Mouse (Mus musculus): Measurements from ENCODE around the gene Lyz2. TPM values are rescaled to one million over a fixed set of nuclear protein-coding genes. Genes with fewer than 3 reads are reported as not detected.
"Not testable (repeated sequence)": the region's sequence is repeated elsewhere in the genome, so short reads cannot be mapped to it uniquely, and the experiment has no call there.

Gene Lyz2
- total and polyA plus RNA-seq, 3 experiments = 0.17 TPM; not detected in 2

DNA sequence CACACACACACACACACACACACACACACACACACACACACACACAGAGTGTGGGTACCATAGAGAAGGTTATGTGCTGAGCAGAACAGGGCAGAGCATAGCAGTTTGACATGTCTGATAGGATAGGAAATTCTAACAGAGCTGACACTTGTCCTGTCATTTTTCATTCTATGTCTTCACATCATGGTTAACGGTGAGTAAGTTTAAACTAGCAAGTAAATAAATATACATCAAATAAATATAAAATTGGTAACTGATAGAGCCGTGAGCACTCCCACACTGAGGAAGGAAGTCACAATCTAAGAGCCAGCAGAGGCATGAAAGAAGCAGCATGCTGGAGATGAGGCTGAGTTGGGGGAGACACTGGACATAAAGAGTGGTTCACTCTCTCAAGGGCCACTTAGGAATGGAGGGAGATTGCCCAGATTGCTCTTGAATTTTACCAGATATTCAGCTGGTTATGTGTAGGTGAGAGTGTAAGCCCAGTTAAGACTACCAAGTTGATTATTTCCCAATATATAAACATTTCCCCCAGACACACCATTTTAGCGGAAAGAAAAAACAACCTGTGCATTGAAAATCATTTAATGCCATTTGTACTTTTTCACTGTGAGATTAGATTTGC, 5.2 kb upstream of the Lyz2 start:
- no peaks in the 10 kb centered on the region for H3K36me3 ChIP-seq (replicated peaks in 1 of 2; ENCODE audit: control insufficient read depth in 1 of 2, insufficient read depth in 1 of 2, low read length in 1 of 2)
- H3K4me1 ChIP-seq (ENCODE audit: control insufficient read depth in 1 of 2, insufficient read depth in 2 of 2) = peaks cover 0 to 11% of the 10 kb centered on the region in 2 experiments; a peak in 1 of 4 replicates
- dilution Hi-C loops (cut with MboI; ENCODE audit: extremely low pct_ligation_motif_present, extremely low pct_unique_long_range_greater_than_20kb, low sequenced_read_pairs) (no loop called here), in situ Hi-C loops (cut with MboI; ENCODE audit: low pct_ligation_motif_present, low pct_unique_long_range_greater_than_20kb, low sequenced_read_pairs) (no loop called here)
- H3K9me3 ChIP-seq (replicated peaks; ENCODE audit: low read length) = no peaks in the 10 kb centered on the region
- H3K79me2 ChIP-seq (replicated peaks; ENCODE audit: control insufficient read depth, extremely low read depth, insufficient read depth, poor library complexity, severe bottlenecking) = no peaks in the 10 kb centered on the region
- H3K27ac ChIP-seq (ENCODE audit: insufficient read depth, low read depth) = no peak overlapping the region
- TF ChIP-seq EP300 (IDR thresholded peaks at IDR 0.05; ENCODE audit: low read length) = no peak
- H3K9ac ChIP-seq (ENCODE audit: insufficient read depth, low read depth) = no peak overlapping the region
- H3K27me3 ChIP-seq (replicated peaks) = peaks cover 2% of the 10 kb centered on the region
- H3K4me2 ChIP-seq (ENCODE audit: insufficient read depth, low read depth, poor library complexity, severe bottlenecking) = no peak overlapping the region
- no peak for DNase-seq (ENCODE audit: extremely low read depth)
- no peak overlapping the region for H3K4me3 ChIP-seq (replicated peaks in 1 of 3; ENCODE audit: low read depth in 2 of 3, low read length in 2 of 3, poor library complexity in 1 of 3)

DNA sequence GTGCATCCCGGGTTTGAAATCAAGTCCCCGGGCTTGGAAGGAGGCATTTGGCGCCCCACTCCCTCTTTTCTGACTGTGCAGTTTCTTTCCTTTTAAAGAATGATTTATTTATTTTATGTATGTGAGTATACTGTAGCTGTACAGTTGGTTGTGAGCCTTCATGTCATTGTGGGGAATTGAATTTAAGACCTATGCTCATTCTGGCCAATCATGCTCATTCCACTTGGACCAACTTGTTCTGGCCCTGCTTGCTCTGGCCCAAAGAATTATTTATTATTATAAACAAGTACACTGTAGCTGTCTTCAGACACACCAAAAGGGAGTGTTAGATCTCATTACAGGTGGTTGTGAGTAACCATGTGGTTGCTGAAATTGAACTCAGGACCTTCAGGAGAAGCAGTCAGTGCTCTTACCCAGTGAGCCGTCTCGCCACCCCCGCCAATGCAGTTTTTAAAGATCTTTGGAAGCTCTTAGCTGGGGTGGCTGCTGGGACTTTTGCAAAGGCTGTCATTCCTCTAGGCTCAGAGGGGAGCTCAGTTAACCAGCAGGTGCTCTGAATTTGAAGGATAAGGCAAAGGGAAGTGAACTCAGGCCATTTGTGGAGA, 4.3 kb upstream of the Lyz2 start:
- dilution Hi-C loops (cut with MboI; ENCODE audit: extremely low pct_ligation_motif_present, extremely low pct_unique_long_range_greater_than_20kb, low sequenced_read_pairs) (no loop called here), in situ Hi-C loops (cut with MboI; ENCODE audit: low pct_ligation_motif_present, low pct_unique_long_range_greater_than_20kb, low sequenced_read_pairs) (no loop called here)
- H3K27ac ChIP-seq (ENCODE audit: insufficient read depth, low read depth) = no peak overlapping the region
- no peak for DNase-seq (ENCODE audit: extremely low read depth)
- H3K4me1 ChIP-seq (ENCODE audit: control insufficient read depth in 1 of 2, insufficient read depth in 2 of 2) = peaks cover 0 to 15% of the 10 kb centered on the region in 2 experiments; a peak in 1 of 4 replicates
- no peaks in the 10 kb centered on the region for H3K9me3 ChIP-seq (replicated peaks; ENCODE audit: low read length)
- no peak overlapping the region for H3K4me2 ChIP-seq (ENCODE audit: insufficient read depth, low read depth, poor library complexity, severe bottlenecking)
- no peak for TF ChIP-seq GABPA (IDR thresholded peaks at IDR 0.05; ENCODE audit: insufficient replicate concordance, low read depth, low read length)
- TF ChIP-seq ETS1 (conservative IDR thresholded peaks at IDR 0.05; ENCODE audit: low read depth, low read length) = no peak
- no peak for TF ChIP-seq RAD21 (IDR thresholded peaks at IDR 0.05; ENCODE audit: low read depth, low read length)
- no peak for TF ChIP-seq ELF1 (IDR thresholded peaks at IDR 0.05; ENCODE audit: low read depth, low read length)
- TF ChIP-seq EP300 (IDR thresholded peaks at IDR 0.05; ENCODE audit: low read length) = no peak
- no peak for TF ChIP-seq JUN (IDR thresholded peaks at IDR 0.05; ENCODE audit: insufficient read depth, low read depth, low read length)
- no peak for TF ChIP-seq UBTF (IDR thresholded peaks at IDR 0.05; ENCODE audit: low read depth, low read length)
- TF ChIP-seq USF2 (conservative IDR thresholded peaks at IDR 0.05; ENCODE audit: low read depth, low read length) = no peak
- no peak for TF ChIP-seq HCFC1 (IDR thresholded peaks at IDR 0.05; ENCODE audit: low read depth, low read length)
- no peak for TF ChIP-seq MAX (IDR thresholded peaks at IDR 0.05; ENCODE audit: low read length)
- no peak for TF ChIP-seq POLR2A (IDR thresholded peaks at IDR 0.05; ENCODE audit: low read depth, low read length)
- TF ChIP-seq MXI1 (IDR thresholded peaks at IDR 0.05; ENCODE audit: low read depth, low read length) = no peak
- no peak for TF ChIP-seq ZMIZ1 (IDR thresholded peaks at IDR 0.05; ENCODE audit: low read depth, low read length)
- no peak for TF ChIP-seq CTCF (conservative IDR thresholded peaks at IDR 0.05 in 1 of 2, IDR thresholded peaks at IDR 0.05 in 1 of 2; ENCODE audit: low read depth in 2 of 2, low read length in 2 of 2)
- no peak for TF ChIP-seq NELFE (IDR thresholded peaks at IDR 0.05; ENCODE audit: low read depth, low read length)
- H3K36me3 ChIP-seq (replicated peaks in 1 of 2; ENCODE audit: control insufficient read depth in 1 of 2, insufficient read depth in 1 of 2, low read length in 1 of 2) = no peaks in the 10 kb centered on the region
- H3K9ac ChIP-seq (ENCODE audit: insufficient read depth, low read depth) = no peak overlapping the region
- H3K27me3 ChIP-seq (replicated peaks) = peaks cover 2% of the 10 kb centered on the region
- H3K79me2 ChIP-seq (replicated peaks; ENCODE audit: control insufficient read depth, extremely low read depth, insufficient read depth, poor library complexity, severe bottlenecking) = no peaks in the 10 kb centered on the region
- no peak overlapping the region for H3K4me3 ChIP-seq (replicated peaks in 1 of 3; ENCODE audit: low read depth in 2 of 3, low read length in 2 of 3, poor library complexity in 1 of 3)

DNA sequence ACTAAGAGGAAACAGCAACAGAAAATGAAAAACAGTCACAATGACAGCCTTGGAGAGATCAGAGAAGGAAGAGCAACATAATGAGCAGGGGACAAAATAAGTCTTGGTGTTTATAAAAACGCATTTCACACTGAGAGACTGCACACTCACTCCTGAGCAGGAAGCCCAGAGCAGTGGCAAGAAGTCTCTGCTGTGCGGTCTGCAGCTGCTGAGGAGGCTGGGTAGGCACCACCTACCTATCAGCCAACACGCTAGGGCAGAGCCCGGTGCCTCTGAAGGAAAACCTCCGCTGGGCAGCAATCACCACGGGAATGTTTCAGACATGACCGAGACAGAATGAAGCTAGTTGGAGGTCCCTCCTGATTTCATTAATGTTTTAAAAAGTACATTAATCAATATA, 3.5 kb upstream of the Lyz2 start:
- H3K4me2 ChIP-seq (ENCODE audit: insufficient read depth, low read depth, poor library complexity, severe bottlenecking); dilution Hi-C loops (cut with MboI; ENCODE audit: extremely low pct_ligation_motif_present, extremely low pct_unique_long_range_greater_than_20kb, low sequenced_read_pairs); H3K36me3 ChIP-seq (replicated peaks in 1 of 2; ENCODE audit: control insufficient read depth in 1 of 2, insufficient read depth in 1 of 2, low read length in 1 of 2); H3K9me3 ChIP-seq (replicated peaks; ENCODE audit: low read length); H3K27ac ChIP-seq (ENCODE audit: insufficient read depth, low read depth); in situ Hi-C loops (cut with MboI; ENCODE audit: low pct_ligation_motif_present, low pct_unique_long_range_greater_than_20kb, low sequenced_read_pairs); H3K9ac ChIP-seq (ENCODE audit: insufficient read depth, low read depth); H3K27me3 ChIP-seq (replicated peaks); DNase-seq (ENCODE audit: extremely low read depth); H3K4me3 ChIP-seq (replicated peaks in 1 of 3; ENCODE audit: low read depth in 2 of 3, low read length in 2 of 3, poor library complexity in 1 of 3); H3K79me2 ChIP-seq (replicated peaks; ENCODE audit: control insufficient read depth, extremely low read depth, insufficient read depth, poor library complexity, severe bottlenecking): not testable (repeated sequence)
- peaks cover 0 to 15% of the 10 kb centered on the region in 2 experiments; a peak in 1 of 4 replicates for H3K4me1 ChIP-seq (ENCODE audit: control insufficient read depth in 1 of 2, insufficient read depth in 2 of 2)
